Mouse (Mus musculus) thymus, postnatal 36 days (tissue): Measurements from ENCODE around the gene Serpinb12.
A peak's percentile ranks its signal among the peaks of the same experiment; 100 is the strongest.
"Not testable (repeated sequence)": the region's sequence is repeated elsewhere in the genome, so short reads cannot be mapped to it uniquely, and the experiment has no call there.

Experiments
- DNase-seq, 2 experiments: peaks; one replicate each; pipeline ENCODE4 v3.0.0; 2022; ENCODE audit warnings: mixed read lengths in 2 of 2

Gene Serpinb12

DNA sequence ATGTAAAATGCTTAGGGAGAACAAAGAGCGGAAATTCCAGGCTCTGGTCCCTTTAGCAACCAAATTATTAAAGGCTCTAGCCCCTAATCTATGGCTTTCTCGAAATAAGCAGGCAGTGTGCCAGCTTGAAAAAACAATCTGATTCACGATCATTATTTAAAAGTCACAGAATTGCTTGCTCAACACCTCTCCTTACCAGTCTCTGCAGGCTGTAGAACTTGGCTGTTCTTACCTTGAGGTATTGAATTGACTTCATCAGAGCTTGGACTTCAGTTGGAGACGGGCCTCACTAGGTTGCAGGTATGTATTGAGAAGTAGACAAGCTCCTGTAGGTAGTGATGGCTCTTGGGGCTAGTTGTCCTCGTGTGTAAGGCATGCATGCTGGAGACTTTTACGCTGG is at the start of gene Serpinb12:
Serpinb12 (plus strand) TSS at position 185 of the 400 bp plus-strand sequence.
- no peak for DNase-seq

DNA sequence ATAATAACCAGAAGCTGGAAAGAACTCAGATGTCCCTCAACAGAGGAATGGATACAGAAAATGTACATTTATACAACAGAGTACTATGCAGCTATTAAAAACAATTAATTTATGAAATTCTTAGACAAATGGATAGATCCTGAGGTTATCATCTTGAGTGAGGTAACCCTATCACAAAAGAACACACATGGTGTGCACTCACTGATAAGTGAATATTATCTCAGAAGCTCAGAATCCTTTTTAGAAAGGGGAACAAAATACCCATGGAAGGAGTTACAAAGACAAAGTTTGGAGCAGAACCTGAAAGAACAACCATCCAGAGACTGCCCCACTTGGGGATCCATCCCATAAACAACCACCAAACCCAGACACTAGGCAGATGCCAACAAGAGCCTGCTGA is 39.1 kb upstream of the Serpinb12 start:
- DNase-seq, result not testable (repeated sequence)

DNA sequence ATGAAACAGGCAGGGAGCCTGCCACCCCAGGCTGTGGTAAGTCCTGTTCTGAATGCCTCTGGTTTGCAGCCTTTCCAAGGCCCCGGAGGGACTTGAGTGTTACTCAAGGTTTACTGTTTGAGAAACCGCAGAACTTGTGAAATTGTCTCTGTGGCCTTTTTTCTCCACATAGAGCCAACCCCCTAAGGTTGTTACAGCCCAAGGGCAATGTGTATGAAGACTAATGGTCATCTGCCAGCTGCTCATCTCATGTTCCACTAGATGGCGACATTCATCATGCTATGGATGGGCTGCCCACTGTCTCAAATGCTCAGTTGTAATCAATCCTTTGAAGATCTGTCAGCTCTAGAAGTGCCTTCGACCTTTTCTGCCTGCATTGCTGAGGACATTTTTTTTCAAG is 32.8 kb upstream of the Serpinb12 start:
- no peak for DNase-seq

DNA sequence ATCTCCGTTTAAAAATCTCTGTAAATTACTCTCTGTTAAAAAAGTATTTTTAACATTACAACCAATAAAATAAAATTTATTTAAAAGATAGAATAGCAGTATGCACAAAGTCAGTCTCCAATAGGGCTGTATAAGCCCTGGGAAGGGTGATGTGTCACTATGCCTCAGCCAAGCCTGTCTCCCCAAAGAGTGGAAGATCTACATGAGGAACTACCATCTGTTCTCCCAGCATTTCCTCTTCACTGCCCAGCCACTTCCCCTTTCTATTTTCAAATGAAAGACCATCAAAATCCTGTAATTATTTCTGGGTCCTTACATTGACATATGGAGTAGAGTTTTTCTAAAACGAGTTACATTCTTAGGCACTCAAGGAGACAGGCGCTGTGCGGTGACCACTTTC is 2.3 kb upstream of the Serpinb12 start:
- DNase-seq, result no peak

DNA sequence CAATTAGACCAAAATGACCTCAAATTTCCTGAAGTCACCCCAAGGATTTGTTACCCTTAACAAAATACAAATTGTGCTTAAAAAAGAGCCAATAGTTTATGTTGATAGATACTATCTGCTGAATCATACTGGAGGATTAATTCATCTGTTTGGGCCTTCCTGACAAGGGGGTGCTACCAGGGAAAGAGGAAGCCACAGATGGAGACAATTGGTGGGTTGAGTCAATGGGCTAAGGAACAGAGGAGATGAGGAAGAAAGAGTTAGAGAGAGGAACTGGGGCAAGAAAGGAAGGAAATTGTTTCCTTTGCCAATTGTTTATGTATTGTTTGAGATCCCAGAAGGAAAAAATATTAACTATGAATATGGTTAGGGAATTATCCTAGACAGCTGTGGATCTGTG is 591 bp upstream of the Serpinb12 start:
- no peak for DNase-seq

DNA sequence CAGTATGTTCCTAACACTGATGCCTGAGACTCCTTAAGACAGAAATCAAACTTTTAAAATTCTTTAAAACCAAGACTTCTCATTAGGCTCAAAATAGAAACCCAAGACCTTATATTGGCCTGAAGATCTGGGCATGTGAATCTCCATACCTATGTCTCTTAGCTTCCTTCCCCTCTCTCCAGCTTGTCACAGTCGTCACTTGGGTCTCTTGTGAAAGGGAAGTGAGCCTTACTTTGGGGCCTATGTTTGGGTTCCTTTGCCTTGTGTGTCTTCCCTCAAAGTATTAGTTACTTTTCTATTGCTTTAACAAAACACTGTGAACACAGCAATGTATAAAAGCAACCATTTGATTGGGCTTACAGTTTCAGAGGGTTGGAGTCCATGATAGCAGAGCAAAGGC is 13.0 kb downstream of the Serpinb12 start:
- DNase-seq, result no peak

DNA sequence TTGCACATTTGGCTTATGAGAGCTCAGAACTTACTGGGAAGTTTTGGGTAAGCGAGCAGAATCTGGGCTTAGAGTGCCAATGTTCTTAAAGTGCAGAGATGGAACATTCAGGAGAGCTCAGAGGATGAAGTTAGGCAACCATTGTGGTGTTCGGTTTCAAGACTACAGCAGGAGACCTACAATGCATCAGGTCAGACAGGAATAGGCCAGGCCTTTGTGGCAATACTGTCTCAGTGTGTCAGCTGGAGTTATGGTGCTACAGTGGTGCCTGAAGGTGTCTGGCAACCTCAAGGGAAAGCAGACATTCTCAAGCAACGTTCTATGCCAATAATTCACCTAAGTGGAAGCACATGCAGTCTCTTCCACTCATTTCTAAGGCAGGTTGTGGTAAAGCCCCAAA is 25.7 kb downstream of the Serpinb12 start:
- no peak for DNase-seq

DNA sequence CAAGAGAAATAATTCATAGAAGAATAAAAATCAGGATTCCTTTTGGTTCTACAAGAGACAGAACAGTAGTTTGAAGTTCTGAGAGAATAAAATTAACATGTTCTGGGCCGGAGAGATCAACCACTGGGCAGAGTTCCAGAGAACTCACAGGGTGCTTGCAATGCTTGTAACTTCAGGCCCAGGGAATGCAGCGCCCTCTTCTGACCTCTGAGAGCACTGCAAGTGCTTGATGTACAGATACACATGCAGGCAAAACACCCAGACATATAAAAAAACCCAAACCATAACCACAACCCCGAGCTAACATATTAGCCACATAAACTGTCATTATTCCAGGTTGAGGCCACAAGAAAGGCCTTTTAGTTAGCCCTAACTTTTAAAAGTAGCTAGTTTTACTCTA is 26.8 kb downstream of the Serpinb12 start:
- peak; percentile 5 to 11 for DNase-seq

DNA sequence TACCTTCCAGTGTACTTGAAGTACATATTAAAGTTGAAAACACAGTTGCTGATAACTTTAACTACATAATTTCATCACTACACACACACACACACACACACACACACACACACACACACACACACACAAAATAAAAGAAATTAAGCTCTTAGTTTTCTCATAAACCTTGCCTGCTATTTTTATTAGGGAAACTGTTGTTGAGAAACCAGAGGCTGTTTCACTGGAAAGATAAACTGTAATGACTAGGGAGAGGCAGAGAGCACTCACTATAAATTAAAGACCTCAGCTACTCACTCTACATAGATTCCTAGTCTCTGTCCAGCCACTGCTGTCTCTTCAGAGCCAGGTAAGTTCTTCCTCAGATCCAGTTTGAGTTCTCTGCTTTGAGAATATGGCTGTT is 46.4 kb downstream of the Serpinb12 start, which contains the start of gene Serpinb13:
Serpinb13 (plus strand) TSS at position 301 of the 400 bp plus-strand sequence.
- DNase-seq, result no peak

DNA sequence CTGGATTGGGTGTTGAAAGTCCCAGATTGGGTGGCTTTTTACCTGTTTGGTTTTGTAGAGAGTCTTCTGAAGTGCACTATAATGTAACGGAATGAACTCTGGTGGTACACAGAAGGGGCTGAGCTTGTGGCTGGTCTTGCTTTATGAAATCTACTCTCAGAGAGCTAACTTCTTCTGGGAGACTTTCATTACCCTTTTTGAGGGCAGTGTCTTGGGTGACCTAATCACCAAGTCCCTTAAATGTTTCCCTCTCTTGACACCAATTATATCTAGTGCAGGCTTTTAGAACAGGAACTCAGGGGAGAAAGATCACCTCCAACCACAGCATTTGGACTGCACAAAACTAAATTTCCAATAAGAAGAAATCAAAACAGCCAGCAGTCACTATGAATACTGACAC is 48.8 kb downstream of the Serpinb12 start:
- no peak for DNase-seq

DNA sequence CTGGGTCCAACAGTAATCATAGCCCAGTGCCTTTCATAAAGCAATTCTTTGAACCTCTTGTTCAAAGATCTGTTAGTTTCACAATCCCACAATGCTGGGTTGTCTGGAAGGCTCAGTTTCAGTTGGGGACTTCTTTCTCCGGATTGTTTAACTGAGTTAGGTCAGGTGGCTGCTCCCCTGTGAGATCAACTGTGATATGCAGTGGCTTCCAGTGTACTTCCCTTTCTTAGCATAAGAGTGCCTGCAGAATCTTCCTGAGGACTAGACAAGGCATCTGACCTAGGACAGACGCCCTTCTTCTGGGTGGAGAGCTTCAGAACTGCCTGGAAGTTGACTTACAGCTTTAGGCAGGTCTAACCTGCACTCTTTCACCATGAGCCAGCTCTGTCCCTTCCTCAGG is 49.6 kb downstream of the Serpinb12 start:
- no peak for DNase-seq

DNA sequence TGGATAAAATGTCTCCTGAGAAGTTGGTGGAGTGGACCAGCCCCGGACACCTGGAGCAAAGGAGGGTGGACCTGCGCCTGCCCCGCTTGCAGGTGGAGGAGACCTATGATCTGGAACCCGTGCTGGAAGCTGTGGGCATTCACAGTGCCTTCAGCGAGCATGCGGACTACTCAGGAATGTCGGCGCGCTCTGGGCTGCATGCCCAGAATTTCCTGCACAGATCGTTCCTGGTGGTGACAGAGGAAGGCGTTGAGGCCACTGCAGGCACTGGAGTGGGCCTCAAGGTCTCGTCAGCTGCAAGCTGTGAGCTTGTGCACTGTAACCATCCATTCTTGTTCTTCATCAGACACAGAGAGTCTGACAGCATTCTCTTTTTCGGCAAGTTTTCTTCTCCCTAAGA is 66.2 kb downstream of the Serpinb12 start:
- no peak for DNase-seq

DNA sequence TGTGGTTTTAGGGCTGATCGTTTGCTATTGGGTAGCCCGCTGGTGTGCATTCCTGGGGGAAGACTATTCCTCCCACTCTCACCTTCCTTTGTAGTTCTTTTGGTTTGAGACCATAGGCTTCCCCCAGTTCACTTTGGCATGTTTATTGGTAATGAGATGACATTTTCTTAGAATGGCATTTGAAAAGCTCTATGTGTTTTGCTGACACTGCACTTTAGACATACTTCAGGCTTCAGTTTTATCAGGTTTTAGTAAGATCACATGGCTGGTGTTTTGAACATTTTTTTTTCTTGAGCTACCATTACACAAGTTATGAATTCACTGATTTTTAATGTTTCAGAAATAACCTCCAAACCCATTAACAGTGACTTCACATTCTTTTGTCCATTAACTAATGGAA is 67.5 kb downstream of the Serpinb12 start:
- DNase-seq, result no peak

DNA sequence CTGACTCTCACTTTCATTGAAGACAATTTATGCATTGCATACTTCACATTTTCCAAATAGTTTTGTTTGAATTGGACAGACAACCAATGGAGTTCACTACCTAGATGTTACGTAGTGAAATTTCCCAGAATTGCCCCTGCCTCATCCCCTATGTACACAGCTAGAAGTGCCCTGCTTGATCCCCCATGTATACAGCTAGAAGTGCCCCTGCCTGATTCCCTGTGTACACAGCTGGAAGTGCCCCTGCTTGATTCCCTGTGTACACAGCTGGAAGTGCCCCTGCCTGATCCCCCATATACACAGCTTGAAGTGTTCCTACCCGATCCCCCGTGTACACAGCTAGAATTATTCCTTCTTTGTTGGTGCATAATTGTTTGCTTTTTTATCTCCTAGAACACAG is 72.1 kb downstream of the Serpinb12 start:
- DNase-seq, result no peak
